Mouse (Mus musculus) cortical plate, adult 2 months (tissue): ENCODE measurements around the gene Rdh16f1.

Experiments used
- CTCF ChIP-seq: fragments of 200-500 bp; IDR thresholded peaks from 2 replicates; pipeline ENCODE4 v1.5.1; 2011; ENCODE audit warnings: mild to moderate bottlenecking, control low read depth, low read length; ENCODE audit not compliant: insufficient read depth; ENCODE audit errors: extremely low read depth
- POLR2A ChIP-seq: fragments of 200-500 bp; IDR thresholded peaks from 2 replicates; pipeline ENCODE4 v1.6.1; 2011; ENCODE audit warnings: mild to moderate bottlenecking, low read length, control low read depth; ENCODE audit not compliant: insufficient read depth; ENCODE audit errors: extremely low read depth

DNA sequence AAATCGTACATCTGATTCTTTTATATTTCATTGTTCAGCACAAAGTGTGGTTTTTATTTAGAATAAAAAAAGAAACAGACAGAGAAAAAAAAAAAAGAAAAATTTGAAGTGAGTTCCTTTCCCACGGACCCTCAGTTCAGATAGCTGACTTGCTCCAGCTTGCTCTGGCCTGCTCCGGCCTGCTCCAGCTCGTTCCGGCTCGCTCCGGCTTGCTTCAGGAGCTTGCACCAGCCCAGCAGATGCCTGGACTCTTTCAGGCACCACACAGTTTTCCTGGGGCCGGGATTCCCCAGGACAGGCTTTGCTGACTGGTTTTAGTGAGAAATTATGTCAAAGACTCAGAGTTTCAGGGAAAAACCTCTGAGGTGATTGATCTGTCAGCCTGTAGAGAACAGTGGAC, 12.3 kb upstream of the Rdh16f1 start:
- TF ChIP-seq CTCF (no peak), POLR2A (no peak)
